Mouse (Mus musculus): ENCODE results near the gene Traf4.
A peak's percentile ranks its signal among the peaks of the same experiment; 100 is the strongest.

The Traf4 gene

DNA sequence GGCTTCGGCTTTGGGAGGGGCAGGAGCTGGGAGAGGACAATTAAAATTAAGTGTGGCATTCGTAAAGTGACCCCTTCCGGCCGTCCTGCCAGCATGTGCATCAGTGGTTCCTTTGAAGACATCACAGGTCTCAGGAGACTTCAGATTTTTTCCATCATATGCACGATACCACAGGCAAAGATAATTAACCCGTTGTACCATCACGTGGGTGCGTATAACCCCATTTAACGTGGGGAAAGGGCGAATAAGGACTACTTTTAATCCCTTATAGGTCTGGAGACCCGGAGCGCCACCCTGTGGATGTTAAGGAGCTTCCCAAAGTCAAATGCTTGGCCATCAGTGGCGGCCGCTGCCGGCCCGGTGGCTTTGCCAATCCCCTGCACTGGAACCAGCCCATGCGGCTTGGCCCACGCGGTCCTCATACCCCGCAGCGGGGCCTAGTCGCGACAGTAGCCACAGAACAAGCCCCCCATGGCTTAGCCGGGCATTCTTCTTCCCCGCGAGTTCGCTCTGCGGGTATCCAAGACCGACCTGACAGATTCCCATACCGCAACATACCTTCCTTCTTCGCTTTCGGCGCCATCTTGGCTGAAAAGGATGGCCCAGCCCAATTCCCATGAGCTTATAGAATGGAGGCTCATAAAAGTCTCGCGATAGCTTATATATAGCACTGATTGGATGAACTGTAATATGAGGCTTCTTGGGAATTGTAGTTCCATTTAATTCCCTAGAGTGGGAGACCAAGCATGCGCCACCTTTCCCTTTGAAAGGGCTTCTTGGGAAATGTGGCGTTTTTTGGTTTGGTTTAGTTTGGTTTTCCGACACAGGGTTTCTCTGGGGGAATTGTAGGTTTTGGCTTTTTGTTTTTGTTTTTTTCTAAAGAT lies 17.8 kb upstream of the Traf4 start, which contains the start of gene Rpl23a:
Gene Rpl23a (minus strand): TSS at position 624 of the 884 bp plus-strand sequence.
- DNase-seq (ENCODE audit: low spot score in 2 of 2): peak; percentile 90 to 94

DNA sequence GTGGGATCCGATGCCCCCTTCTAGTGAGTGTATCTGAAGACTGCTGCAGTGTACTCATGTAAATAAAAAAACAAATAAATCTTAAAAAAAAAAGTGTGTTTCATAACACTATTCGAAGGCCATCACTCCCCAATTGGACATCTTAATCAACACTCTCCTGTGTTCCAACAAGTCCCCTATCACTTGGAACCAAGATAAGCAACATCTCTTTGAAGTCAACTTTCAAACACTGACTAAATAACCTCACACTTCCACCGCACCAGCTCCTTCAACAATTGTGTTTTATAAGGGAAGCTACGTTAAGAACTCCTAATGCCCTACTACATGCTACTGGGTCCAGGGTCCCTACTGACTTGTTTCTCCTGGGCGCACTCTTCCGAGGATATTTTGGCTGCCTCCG lies 17.1 kb upstream of the Traf4 start:
- no peak for DNase-seq (ENCODE audit: low spot score in 2 of 2)

DNA sequence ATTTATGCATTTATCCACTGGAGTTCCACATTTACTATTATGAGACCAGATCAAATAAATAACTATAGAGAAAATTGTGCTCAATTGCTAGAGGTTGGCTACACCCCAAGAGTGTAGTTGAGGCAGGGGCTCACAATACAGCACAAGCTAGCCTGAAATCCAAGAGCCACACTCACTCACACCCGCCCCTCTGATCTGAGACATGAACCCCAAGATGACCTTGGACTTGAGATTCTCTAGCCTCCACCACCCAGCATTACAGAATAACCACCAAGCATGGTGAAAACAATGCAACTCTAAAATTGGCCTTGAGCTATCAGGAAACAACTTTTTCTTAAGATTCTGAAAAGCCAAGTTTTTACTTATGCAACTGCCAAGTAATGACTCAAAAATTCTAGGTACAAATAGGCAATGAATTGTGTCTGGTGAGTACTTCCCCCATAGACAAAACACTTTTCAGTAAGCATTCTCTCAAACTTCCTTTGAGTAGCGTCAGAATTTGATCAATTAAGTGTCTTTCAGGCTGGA lies 16.5 kb upstream of the Traf4 start:
- no peak for DNase-seq (ENCODE audit: low spot score in 2 of 2)

DNA sequence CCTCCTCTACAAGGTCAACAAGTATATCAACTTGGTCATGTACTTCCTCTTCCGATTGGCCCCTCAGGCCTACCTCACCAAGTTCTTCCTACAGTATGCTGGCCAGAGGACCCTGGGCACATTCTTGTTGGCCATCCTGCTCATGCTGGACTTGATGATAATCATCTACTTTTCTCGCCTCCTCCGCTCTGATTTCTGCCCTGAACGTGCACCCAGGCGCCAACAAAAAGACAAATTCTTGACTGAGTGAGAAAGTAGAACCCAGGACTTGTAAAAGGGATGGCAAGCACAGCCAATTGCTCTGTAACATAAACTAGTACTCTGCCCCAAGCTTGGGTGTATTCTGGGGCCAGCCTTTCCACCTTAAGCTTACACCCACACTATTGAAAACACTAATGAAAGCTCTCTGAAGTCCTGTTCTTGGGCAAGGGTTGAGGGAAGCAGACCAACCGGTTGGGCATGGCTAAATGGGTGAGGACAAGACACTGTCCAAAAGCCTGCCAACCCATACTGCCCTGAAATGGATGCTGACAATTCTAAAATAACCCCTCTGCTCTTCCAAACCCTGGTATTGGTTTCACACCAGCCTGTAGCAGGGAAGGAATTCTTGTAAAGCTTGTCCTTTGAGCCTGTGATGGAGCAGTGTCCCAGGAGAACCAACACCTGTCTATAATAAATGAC lies 14.8 kb upstream of the Traf4 start:
- no peak for DNase-seq (ENCODE audit: low spot score in 2 of 2)

DNA sequence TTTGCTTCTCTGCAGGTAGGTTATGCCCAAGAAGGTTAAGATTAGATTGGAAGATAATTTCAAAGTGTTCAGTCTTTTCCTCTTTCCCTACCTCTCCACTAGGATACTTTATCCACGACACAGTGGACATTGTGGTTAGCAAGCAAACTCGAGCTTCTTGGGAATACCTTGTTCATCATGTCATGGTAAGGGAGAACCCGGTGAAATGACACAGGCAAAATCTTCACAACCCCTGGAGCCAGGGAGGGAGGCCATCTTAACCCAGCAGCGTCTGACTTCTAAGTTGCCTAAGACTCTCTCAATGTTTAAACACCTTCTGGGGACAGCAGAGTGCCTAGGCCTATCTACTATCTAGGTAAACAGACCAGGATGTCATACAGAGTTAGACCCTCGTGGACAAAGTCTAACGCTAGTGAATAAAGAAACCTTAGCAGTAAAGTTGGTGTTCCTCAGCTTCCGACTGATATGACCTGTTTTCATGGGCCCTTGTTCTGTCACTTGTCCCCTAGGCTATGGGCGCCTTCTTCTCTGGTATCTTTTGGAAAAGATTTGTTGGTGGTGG lies 14.1 kb upstream of the Traf4 start:
- no peak for DNase-seq (ENCODE audit: low spot score in 2 of 2)

DNA sequence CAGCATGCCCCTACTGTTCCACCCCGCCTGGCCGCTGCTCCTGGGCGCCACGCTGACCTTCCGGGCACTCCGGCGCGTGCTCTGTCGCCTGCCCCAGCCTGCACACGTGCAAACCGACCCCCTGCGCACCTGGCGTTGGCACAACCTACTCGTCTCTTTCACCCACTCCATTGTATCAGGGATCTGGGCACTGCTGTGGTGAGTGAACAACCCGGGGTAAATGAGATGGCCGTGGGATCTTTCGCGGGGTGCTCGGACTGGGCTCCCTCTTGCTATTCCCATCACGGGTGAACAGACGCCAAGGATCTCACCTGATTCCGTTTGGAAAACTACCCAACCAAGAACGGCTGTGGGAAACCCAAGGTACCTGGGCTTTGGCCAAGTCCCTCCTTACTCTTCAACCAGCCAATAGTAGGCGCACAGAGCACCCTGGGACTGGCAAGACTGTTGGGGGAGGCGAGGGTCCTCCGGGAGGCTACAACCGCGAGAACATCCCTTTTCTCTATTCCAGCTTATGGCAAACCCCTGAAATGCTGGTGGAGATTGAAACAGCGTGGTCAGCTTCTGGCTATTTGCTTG lies 13.6 kb upstream of the Traf4 start:
- DNase-seq (ENCODE audit: low spot score in 2 of 2): peak; percentile 55 to 57

DNA sequence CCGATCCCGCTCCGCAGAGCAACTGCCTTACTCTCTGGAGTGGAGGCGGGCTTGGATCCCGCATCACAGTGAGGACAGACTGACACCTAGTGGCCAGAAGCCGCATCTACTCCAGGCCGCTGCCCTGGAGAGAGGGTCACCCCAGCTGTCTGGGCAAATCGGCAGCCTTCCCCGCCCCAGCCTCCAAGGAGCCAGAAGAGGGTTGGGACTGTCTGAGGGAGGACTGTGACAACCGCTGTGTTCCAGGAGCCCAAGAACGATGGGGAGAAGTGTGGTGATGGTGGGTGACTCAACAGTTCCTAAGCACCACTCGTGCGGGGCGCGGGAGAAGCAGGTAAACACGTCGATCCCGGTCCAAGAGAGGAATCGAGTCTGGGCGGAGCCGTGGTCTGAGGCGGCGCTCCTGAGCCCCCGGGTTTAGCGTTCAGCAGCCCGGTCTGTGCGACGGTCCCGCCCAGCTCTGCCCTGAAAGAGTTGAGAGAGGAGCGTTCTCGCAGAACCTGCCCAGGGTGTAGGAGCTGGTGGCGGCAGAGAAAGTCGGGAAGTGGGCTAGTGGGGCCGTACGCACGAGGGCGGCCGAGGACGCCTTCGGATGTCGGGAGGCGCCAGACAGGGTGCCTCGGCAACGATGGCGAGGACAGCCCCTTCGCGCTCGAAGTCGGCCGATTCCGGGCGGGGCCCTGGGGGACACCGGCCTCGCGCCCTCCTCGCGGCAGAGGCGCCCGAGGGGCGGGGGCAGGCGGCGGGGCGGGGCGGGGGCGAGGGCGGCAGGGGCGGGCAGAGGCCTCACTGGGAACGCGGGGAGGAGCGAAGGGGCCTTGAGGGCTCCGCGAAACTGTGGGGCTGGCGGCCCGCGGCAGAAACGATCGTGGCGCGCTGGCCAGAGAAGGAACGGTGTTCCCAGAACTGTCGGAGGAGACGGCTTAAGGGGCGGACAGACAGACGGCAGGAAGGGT lies 12.8 kb upstream of the Traf4 start:
- peak; percentile 96 to 97 for DNase-seq (ENCODE audit: low spot score in 2 of 2)

DNA sequence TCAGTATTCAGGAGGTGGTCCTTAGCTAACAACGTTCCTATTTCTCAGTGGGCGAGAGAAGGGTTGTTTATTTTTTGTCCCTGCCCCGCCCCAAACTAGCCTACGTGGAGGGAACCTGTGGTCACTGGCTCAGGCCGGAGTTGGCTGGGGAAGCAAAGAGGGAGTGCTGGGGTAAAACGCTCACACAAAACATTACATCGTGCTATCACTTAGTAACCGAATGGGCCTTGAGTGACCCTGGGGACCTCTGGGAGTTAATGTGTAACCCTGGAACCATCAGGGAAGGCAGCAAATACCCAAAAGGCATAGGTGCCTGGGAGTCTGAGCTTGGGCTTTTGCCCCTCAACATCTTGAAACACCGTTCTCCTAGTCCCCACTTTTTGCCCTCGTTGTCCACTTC lies 12.0 kb upstream of the Traf4 start:
- DNase-seq (ENCODE audit: low spot score in 2 of 2): no peak

DNA sequence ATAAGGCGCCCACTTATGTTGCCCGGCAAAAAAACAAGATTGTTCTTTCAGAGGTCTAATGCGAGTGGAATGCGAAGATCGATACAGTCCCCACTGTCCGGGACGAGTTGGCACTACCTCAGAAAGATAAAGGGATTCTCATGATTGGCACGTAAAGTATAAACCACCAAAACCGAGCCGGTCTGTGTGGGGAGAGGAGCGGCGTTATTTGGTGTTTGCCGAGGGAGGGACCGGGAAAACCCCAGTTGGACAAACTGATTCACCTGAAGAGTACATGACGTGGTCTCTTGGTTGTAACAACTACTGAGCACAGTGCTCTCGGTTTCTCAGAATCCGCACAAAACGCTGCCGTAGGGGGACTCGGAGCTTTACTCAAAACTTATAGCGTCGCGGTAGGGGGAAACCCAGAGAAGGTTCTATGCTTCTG lies 11.5 kb upstream of the Traf4 start:
- DNase-seq (ENCODE audit: low spot score in 2 of 2): no peak

DNA sequence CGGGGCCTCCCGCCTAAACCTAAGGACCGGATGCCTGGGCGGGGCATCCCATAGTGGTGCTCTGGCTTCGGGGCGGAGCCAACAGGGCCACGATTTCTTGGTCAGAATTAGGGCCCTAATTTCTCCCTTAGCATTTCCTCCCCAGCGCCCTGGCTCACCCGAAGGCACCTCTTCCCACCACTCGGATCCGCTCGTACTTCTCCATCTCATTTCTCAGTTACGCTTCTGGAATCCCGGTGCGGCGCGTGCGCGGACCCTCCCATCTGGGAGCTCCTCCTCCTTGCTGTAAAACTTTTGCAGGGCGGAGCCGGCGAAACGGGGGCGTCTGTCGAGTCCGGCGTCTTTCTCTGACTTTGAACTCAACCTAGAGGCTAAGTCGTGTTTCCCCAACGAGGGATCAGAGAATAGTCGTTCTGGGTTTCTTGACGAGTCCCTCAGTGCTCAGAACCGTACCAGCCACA lies 11.0 kb upstream of the Traf4 start, which contains the start of the genes Nek8 and Tlcd1:
Gene Nek8 (minus strand): TSS at position 274 of the 461 bp plus-strand sequence.
Gene Tlcd1 (plus strand): TSS at position 310 of the 461 bp plus-strand sequence.
- peak; percentile 93 to 96 for DNase-seq (ENCODE audit: low spot score in 2 of 2)

DNA sequence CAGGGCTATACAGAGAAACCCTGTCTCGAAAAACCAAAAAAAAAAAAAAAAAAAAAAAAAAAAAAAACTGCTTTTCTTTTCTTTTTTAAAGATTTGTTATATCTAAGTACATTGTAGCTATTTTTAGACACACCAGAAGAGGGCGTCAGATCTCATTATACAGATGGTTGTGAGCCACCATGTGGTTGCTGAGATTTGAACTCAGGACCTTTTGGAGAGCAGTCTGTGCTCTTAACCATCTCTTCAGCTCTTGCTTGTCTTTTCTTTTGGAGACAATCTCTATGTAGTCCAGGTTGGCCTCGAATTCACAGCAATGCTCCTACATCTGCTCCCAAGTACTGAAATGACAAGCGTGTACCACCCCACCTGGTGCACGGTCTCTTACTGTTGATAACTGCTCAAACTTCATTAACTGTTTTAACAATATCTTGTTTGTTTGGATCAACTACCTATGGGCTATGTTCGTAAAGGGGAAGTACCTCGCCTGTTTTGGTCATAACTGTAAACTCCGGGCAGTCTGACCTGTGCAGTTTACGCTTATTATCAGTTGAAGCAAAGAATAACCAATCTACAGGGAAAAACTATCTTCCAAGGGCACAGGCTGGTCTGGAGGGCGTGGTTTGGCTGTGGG lies 10.5 kb upstream of the Traf4 start:
- no peak for DNase-seq (ENCODE audit: low spot score in 2 of 2)

DNA sequence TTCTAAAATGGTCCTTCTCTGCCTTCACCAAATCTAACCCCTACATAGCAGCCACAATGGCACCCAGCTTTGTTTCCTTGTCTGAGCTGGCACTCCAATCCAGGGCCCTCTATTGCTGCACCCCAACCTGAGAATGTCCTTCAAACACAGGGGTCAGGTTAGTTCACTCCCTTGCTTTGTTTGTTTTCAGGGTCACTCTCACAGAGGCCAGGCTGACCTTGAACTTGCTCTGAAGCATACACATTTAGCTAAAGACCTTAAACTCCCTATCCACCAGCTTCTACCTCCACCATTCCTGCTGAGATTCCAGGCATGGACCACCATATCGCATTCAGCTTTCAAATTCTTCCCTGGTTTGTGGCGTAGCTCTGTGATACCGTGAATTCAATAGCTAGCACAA lies 9.1 kb upstream of the Traf4 start:
- no peak for DNase-seq (ENCODE audit: low spot score in 2 of 2)

DNA sequence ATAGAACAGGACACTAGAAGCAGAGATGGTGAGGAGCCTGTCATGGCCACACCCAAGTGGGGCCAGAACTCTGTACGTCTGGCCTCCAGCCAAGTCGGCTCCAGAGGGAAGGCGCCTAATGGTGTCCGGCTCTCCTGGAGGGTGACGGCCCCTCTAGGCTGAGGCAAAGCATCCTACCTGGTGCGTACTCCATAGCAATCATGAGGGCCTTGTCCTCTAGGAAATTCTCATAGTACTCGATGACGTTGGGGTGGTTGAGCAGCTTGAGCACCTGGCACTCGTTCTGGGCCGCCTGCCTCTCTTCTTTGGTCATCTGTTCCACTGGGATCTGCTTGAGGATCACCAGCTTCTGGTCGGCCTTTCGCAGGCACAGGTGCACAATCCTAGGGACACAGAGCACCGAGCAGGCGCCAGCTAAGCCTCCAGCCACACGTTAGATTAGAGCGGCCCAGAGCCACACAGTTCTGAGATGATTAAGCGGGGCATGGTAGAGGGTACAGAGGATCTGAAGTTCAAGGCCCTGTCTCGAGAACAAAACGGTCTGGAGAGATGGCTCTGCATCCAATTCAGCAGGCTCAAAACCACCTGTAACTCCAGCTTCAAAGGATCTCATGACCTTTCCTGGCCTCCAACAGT lies 7.5 kb upstream of the Traf4 start:
- no peak for DNase-seq (ENCODE audit: low spot score in 2 of 2)

DNA sequence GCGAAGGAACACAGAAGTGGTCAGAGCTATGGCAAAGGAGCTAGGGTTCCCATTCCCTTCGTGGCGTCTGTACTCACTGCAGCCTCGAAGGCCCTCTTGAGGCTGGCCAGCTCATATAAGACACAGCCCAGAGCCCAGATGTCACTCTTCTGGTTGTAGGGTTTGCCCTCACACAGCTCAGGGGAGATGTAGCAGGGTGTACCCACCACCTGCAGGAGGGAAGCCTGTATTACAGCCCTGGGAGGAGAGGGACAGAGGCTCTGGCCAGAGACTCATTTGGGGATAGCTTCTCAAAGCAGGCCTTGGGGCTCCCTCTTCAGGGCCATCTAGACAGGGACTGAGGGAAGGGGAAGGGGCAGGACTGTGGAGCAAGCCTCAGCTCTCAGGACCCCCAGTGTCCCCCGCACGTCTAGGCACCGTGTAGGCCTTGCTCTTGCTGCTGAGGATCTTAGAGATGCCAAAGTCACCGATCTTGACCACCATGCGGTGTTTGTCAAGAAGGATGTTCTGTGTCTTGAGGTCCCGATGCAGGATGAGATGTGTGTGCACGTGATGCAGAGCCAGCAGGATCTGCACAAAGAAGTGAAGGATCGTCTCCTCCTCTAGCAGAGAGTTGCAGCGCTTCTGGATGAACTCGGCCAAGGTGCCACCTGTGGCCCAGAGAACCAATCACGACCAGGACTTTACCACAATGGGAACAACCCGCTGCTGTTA lies 6.8 kb upstream of the Traf4 start:
- DNase-seq (ENCODE audit: low spot score in 2 of 2): no peak

DNA sequence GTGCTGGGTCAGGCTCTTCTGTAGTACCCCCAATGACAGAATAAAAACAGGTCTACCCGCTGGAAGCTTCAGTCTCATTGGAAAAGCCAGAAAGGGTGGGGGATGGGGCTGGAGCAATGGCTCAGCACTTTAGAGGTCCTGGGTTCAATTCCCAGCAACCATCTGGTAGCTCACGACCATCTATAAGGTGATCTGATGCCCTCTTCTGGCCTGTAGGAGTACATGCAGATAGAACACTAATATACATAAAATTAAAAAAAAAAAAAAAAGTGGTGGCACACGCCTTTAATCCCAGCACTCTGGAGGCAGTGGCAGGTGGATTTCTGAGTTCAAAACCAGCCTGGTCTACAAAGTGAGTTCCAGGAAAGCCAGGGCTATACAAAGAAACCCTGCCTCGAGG lies 5.9 kb upstream of the Traf4 start:
- no peak for DNase-seq (ENCODE audit: low spot score in 2 of 2)

DNA sequence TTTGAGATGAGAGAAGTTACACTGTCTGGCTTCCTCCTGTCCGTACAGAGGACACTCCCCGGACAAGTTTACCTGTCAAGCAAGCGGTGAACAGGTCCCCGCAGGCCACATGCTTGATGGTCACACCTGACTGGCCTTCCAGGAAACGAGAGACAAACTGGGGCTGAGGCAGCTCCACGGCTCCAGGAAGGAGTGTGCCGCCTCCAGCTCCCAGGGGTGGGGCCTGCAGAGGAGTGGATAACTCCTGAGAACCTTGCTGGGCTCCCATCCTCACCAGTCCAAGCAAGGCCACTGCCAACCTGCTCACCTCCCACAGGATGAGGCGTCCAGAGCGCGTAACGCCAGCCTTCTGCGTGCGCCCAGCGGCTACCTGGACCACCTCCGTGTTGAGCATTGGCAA lies 4.9 kb upstream of the Traf4 start:
- DNase-seq (ENCODE audit: low spot score in 2 of 2): no peak

DNA sequence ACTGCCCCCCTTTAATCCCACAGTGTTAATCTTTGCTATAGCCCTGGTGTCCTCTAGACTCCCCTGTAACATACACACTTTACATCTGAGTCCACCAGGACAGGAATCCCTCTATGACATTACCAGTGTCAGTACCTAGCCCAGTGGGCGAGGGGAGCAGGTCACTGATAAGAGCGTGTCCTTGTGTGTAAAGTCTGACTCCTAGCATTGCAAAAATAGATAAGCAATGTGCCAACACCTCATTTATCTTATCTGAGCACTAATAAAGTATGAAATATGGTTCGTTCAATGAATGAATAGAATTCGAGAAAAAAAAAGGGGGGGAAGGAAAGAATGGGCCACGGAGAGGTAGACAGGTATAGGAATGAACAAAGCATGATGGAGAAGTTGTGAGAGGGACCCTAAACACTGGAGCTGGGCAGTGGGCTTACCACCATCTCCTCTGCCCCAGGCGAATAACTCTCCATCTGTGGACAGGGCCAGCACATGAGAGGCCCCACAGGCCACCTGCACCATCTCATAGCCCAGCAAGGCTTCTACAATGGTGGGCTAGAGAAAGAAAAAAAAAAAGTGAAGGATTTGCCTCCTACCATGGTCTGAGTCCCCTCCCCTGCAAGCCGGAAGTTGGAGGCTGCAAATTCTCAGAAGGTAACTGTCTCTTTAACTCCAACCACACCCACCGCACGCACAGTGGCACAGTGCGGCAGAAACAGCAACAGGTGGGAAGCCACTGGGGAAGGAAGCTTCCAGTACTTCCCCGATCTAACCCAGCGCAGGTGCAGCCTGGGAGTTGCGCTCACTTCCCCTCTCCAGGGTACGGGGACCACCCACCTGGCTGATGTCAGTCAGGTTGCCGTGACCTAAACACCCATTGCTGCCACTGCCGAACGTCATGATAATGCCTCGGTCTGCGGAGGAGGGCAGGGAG lies 3.4 kb upstream of the Traf4 start:
- DNase-seq (ENCODE audit: low spot score in 2 of 2): no peak

All from heart, adult 9 months (tissue).